In the genomic region with DNA sequence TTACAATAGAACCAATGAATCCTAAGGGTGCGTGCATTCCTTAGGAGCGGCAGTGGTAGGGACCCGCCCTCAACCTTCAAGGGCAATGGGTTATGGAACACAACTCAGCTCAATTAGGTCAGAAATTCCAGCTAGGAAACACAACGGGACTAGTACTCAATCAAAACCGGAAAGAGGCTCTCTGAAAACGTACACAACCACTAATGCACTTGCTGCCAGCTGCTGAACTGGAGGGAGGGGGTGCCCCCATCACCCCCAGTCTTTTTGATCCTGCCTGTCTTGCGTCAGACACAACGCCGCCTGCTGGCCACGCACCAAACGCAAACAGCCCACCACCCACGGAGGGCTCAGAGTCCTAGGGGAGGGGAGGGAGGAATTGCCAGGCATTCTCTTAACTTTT, we compare ENCODE assay signal across 8 mouse cellular contexts. TPM values are rescaled to one million over a fixed set of nuclear protein-coding genes. Genes with fewer than 3 reads are reported as not detected.
DNase-seq lines count a peak whose midpoint lies in the region; ATAC-seq and TF ChIP-seq lines count a peak whose summit lies in the region.

No protein-coding gene starts in this region.

- no peaks in the 10 kb centered on the region for H3K27me3 ChIP-seq in ES-Bruce4 (ENCODE audit: control insufficient read depth, insufficient read depth, low read length, poor library complexity, severe bottlenecking)
- H3K27me3 ChIP-seq in forebrain, embryonic 13.5 days, result no peaks in the 10 kb centered on the region

- peak; percentile 83 for TF ChIP-seq EP300 in ES-Bruce4 (IDR thresholded peaks at IDR 0.05; ENCODE audit: insufficient read depth, low read depth, low read length)

- TF ChIP-seq CTCF in ES-Bruce4 (IDR thresholded peaks at IDR 0.05; ENCODE audit: low read depth, low read length), result peak; percentile 80
- TF ChIP-seq CTCF in brain, embryonic 14.5 days (IDR thresholded peaks at IDR 0.05; ENCODE audit: borderline replicate concordance, extremely low read depth, insufficient read depth, insufficient read length), result peak; percentile 85

- under 1% methylated on average over 12 of the region's 12 CpGs for WGBS in forebrain, embryonic 13.5 days

- H3K4me3 ChIP-seq in ES-Bruce4 (ENCODE audit: low read depth, low read length), result peak overlapping the region; percentile 91
- peak overlapping the region; percentile 98 for H3K4me3 ChIP-seq in forebrain, embryonic 13.5 days

- DNase-seq in brain, embryonic 14.5 days (ENCODE audit: low read depth), result peak; percentile 96
- DNase-seq in heart, postnatal 10 days, result peak; percentile 73 to 76
- peak; percentile 84 to 89 for DNase-seq in kidney, postnatal 4 days
- DNase-seq in lung, adult 18-20 months, result peak; percentile 11 to 38
- peak; percentile 54 for DNase-seq in ovary, postnatal 10 days (ENCODE audit: low spot score)
- DNase-seq in yolk sac, embryonic 10.5 days (ENCODE audit: low spot score), result peak; percentile 71

- peak; percentile 16; the same call in 1 of the 2 replicates for ATAC-seq in forebrain, embryonic 13.5 days

- H3K9ac ChIP-seq in ES-Bruce4 (ENCODE audit: low read depth, poor library complexity, severe bottlenecking), result peak overlapping the region; percentile 93
- H3K9ac ChIP-seq in forebrain, embryonic 13.5 days, result peak overlapping the region; percentile 99

- H3K27ac ChIP-seq in ES-Bruce4 (ENCODE audit: insufficient read depth, low read length), result peak overlapping the region; percentile 65
- H3K27ac ChIP-seq in forebrain, embryonic 13.5 days, result peak overlapping the region; percentile 97

- H3K4me2 ChIP-seq in forebrain, embryonic 13.5 days, result peak overlapping the region; percentile 91

- H3K9me3 ChIP-seq in ES-Bruce4 (replicated peaks; ENCODE audit: control insufficient read depth, insufficient read depth, low read length, poor library complexity, severe bottlenecking), result no peaks in the 10 kb centered on the region
- H3K9me3 ChIP-seq in forebrain, embryonic 13.5 days (replicated peaks), result no peaks in the 10 kb centered on the region

- intact Hi-C loops in heart, postnatal 10 days (cut with DNase I), result loop anchor here (2.0 to 5.0 kb wide), 3 partner anchors 34 to 258 kb away; no protein-coding TSS in a partner anchor

- peaks cover 1% of the 10 kb centered on the region for H3K4me1 ChIP-seq in ES-Bruce4 (ENCODE audit: control insufficient read depth, insufficient read depth, low read length)
- peaks cover 26% of the 10 kb centered on the region for H3K4me1 ChIP-seq in forebrain, embryonic 13.5 days

- no peak for TF ChIP-seq POLR2A in ES-Bruce4 (IDR thresholded peaks at IDR 0.05; ENCODE audit: insufficient read depth, low read length)
- no peak for TF ChIP-seq POLR2A in brain, embryonic 14.5 days (IDR thresholded peaks at IDR 0.05; ENCODE audit: borderline replicate concordance, extremely low read depth, insufficient read depth, insufficient read length, poor library complexity, severe bottlenecking)

- H3K36me3 ChIP-seq in ES-Bruce4 (ENCODE audit: control insufficient read depth, insufficient read depth, low read length, poor library complexity, severe bottlenecking), result peaks cover 47% of the 10 kb centered on the region
- peaks cover 50% of the 10 kb centered on the region for H3K36me3 ChIP-seq in forebrain, embryonic 13.5 days (ENCODE audit: poor library complexity, severe bottlenecking)

RNA-seq across cellular contexts. Expression of a gene that starts 2.9 kb away (rescaled TPM):
- 75.0 and 78.6 TPM in 2 replicates for polyA plus RNA-seq in ES-Bruce4 (2011; ENCODE audit: insufficient read depth, insufficient read length, low read depth, missing spikeins)
- 57.0 and 85.2 TPM in 2 replicates for polyA plus RNA-seq in brain, embryonic 14.5 days (2012; rRNA removed)
- polyA plus RNA-seq in forebrain, embryonic 13.5 days (2015; fragmentation: Nextera tagmentation; extraction: Ambion mirVana), result 110 and 114 TPM in 2 replicates
- 10 to 100 TPM; 11.7 to 14.5 TPM for total RNA-seq in heart, postnatal 10 days (2021)

Comparison
In these comparisons a context has a peak if more than half of its experiments do, and no peak if none do; other contexts are left out.
1. Peak in every context shown above with its lines: DNase-seq, ATAC-seq, H3K4me3 ChIP-seq and H3K27ac ChIP-seq.
2. DNase-seq: peak in every context shown above with its lines; median percentile 96 in brain, embryonic 14.5 days; 86 in kidney, postnatal 4 days; 74 in heart, postnatal 10 days; 71 in yolk sac, embryonic 10.5 days; 54 in ovary, postnatal 10 days; 24 in lung, adult 18-20 months.